In genomic region chr19:42127024-42127423, GRCm38 (mm10) we compare ENCODE assay signal across 18 mouse cellular contexts. TPM values are rescaled to one million over a fixed set of nuclear protein-coding genes. Genes with fewer than 3 reads are reported as not detected.
DNase-seq lines count a peak whose midpoint lies in the region; ATAC-seq and TF ChIP-seq lines count a peak whose summit lies in the region.
"Had no signal": no experiment of that assay in that cellular context is flagged by ENCODE, and none has a peak within 500 bp of the region (broad histone marks: within the 10 kb centered on the region; RNA-seq: fewer than 3 reads in every experiment).

No protein-coding gene starts in this region.

- no peak overlapping the region for H3K4me3 ChIP-seq in heart, embryonic 14.5 days (ENCODE audit: control insufficient read depth in 1 of 2, insufficient read depth in 1 of 2, low read depth in 1 of 2, low read length in 2 of 2)
- H3K4me3 ChIP-seq in heart, adult 2 months = no peak overlapping the region
- H3K4me3 ChIP-seq in E14TG2a.4 (replicated peaks; ENCODE audit: low read length) = peak overlapping the region; percentile 96
- H3K4me3 ChIP-seq in embryonic facial prominence, embryonic 14.5 days (ENCODE audit: low read depth, low read length) = no peak overlapping the region
- no peak overlapping the region for H3K4me3 ChIP-seq in thymus, adult 2 months (ENCODE audit: control insufficient read depth, insufficient read depth, low read length)
- H3K4me3 ChIP-seq: gastrocnemius, adult 2 months; heart, embryonic 10.5 days; neural tube, embryonic 13.5 days had no signal

- no peak for TF ChIP-seq EP300 in heart, adult 2 months (IDR thresholded peaks at IDR 0.05; ENCODE audit: insufficient read depth, low read depth, low read length)

- peaks cover 32% of the 10 kb centered on the region for H3K36me3 ChIP-seq in heart, embryonic 14.5 days (ENCODE audit: control insufficient read depth, insufficient read depth, low read length)
- no peaks in the 10 kb centered on the region for H3K36me3 ChIP-seq in heart, adult 2 months (ENCODE audit: control insufficient read depth, insufficient read depth, low read length)
- peaks cover 60% of the 10 kb centered on the region for H3K36me3 ChIP-seq in E14TG2a.4 (ENCODE audit: insufficient read depth, low read length)
- peaks cover 34% of the 10 kb centered on the region for H3K36me3 ChIP-seq in embryonic facial prominence, embryonic 14.5 days (ENCODE audit: control insufficient read depth, insufficient read depth, low read length)
- H3K36me3 ChIP-seq in thymus, adult 2 months (ENCODE audit: control insufficient read depth, insufficient read depth, low read length) = no peaks in the 10 kb centered on the region; the same call in 1 of the 2 replicates

- WGBS in heart, embryonic 14.5 days = 86% methylated on average over 5 of the region's 5 CpGs
- 90% methylated on average over 5 of the region's 5 CpGs for WGBS in heart, adult 2 months
- WGBS in embryonic facial prominence, embryonic 14.5 days = 83% methylated on average over 5 of the region's 5 CpGs
- WGBS in thymus, adult 2 months = 97% methylated on average over 5 of the region's 5 CpGs

- H3K4me2 ChIP-seq in heart, embryonic 14.5 days (ENCODE audit: low read length) = 0 out of 2 replicates have a peak overlapping the region, but pooled peaks have one; percentile 6
- H3K4me2 ChIP-seq in embryonic facial prominence, embryonic 14.5 days (ENCODE audit: low read depth, low read length) = peak overlapping the region; percentile 75; the same call in 1 of the 2 replicates

- H3K9ac ChIP-seq in heart, embryonic 14.5 days (ENCODE audit: low read length) = no peak overlapping the region
- H3K9ac ChIP-seq in heart, adult 2 months (ENCODE audit: low read depth, low read length) = no peak overlapping the region
- no peak overlapping the region for H3K9ac ChIP-seq in embryonic facial prominence, embryonic 14.5 days (ENCODE audit: low read depth, low read length)
- H3K9ac ChIP-seq: neural tube, embryonic 13.5 days had no signal

- ATAC-seq in heart, embryonic 14.5 days (ENCODE audit: insufficient number of reproducible peaks, insufficient read depth, low FRiP score, low read depth) = no peak
- no peak for ATAC-seq in embryonic facial prominence, embryonic 14.5 days (ENCODE audit: low read depth)
- ATAC-seq: forebrain, embryonic 16.5 days; hindbrain, postnatal 0 days had no signal

- no peaks in the 10 kb centered on the region for H3K9me3 ChIP-seq in heart, embryonic 14.5 days (ENCODE audit: control insufficient read depth, low read length)
- H3K9me3 ChIP-seq in E14TG2a.4 (ENCODE audit: low read length) = no peaks in the 10 kb centered on the region
- H3K9me3 ChIP-seq in embryonic facial prominence, embryonic 14.5 days (ENCODE audit: control insufficient read depth, low read length) = no peaks in the 10 kb centered on the region
- H3K9me3 ChIP-seq: heart, embryonic 10.5 days; neural tube, embryonic 13.5 days had no signal

- no peak overlapping the region for H3K27ac ChIP-seq in heart, embryonic 14.5 days (replicated peaks in 1 of 2; ENCODE audit: control insufficient read depth in 1 of 2, insufficient read depth in 1 of 2, low read depth in 2 of 2, low read length in 2 of 2)
- no peak overlapping the region for H3K27ac ChIP-seq in heart, adult 2 months
- no peak overlapping the region for H3K27ac ChIP-seq in embryonic facial prominence, embryonic 14.5 days (replicated peaks; ENCODE audit: low read depth, low read length)
- no peak overlapping the region for H3K27ac ChIP-seq in thymus, adult 2 months (ENCODE audit: control insufficient read depth, insufficient read depth, low read length)
- H3K27ac ChIP-seq: hindbrain, postnatal 0 days; neural tube, embryonic 13.5 days had no signal

- no peaks in the 10 kb centered on the region for H3K79me2 ChIP-seq in heart, adult 2 months (replicated peaks; ENCODE audit: control insufficient read depth, insufficient read depth, low read length)

- H3K4me1 ChIP-seq in heart, embryonic 14.5 days (ENCODE audit: control insufficient read depth in 2 of 2, insufficient read depth in 2 of 2, low read length in 2 of 2) = peaks cover 25 to 41% of the 10 kb centered on the region in 2 experiments
- H3K4me1 ChIP-seq in heart, adult 2 months (ENCODE audit: control insufficient read depth, insufficient read depth, low read length) = peaks cover 3% of the 10 kb centered on the region; the same call in 1 of the 2 replicates
- peaks cover 91% of the 10 kb centered on the region for H3K4me1 ChIP-seq in E14TG2a.4 (replicated peaks; ENCODE audit: low read depth, low read length)
- H3K4me1 ChIP-seq in embryonic facial prominence, embryonic 14.5 days (ENCODE audit: control insufficient read depth, insufficient read depth, low read length) = peaks cover 23% of the 10 kb centered on the region
- H3K4me1 ChIP-seq in thymus, adult 2 months (replicated peaks; ENCODE audit: control insufficient read depth, insufficient read depth, low read length) = peaks cover 17% of the 10 kb centered on the region

- DNase-seq in heart, adult 2 months = no peak
- DNase-seq in embryonic facial prominence, embryonic 14.5 days (ENCODE audit: low spot score) = no peak
- peak; percentile 63 for DNase-seq in lung, postnatal 36 days
- DNase-seq in thymus, adult 2 months = no peak
- no peak for DNase-seq in spleen, adult 12 weeks (ENCODE audit: low spot score)
- no peak for DNase-seq in gastrocnemius, postnatal 10 days
- DNase-seq: adrenal gland, postnatal 10 days; cerebellum, adult 8-10 months; gastrocnemius, adult 2 months; heart, postnatal 36 days; kidney, adult 9 months; spleen, adult 18-20 months had no signal

- no peak for TF ChIP-seq POLR2A in heart, adult 2 months (IDR thresholded peaks at IDR 0.05; ENCODE audit: insufficient read depth, low read depth, low read length)
- no peak for TF ChIP-seq POLR2A in thymus, adult 2 months (IDR thresholded peaks at IDR 0.05; ENCODE audit: control insufficient read depth, extremely low read depth, insufficient read depth, low read length, poor library complexity)

- no peak for TF ChIP-seq CTCF in heart, adult 2 months (IDR thresholded peaks at IDR 0.05)
- TF ChIP-seq CTCF in E14TG2a.4 (conservative IDR thresholded peaks at IDR 0.05; ENCODE audit: low read length) = no peak
- no peak for TF ChIP-seq CTCF in thymus, adult 2 months (IDR thresholded peaks at IDR 0.05; ENCODE audit: borderline replicate concordance, control insufficient read depth, extremely low read depth, insufficient read depth, low read length, poor library complexity)

- intact Hi-C loops in heart, adult 2 months (cut with DNase I) = loop anchor here (2.0 kb wide), 1 partner anchor 36 kb away; the partner anchor contains the start of gene Pi4k2a

- no peaks in the 10 kb centered on the region for H3K27me3 ChIP-seq in heart, embryonic 14.5 days (ENCODE audit: control insufficient read depth, insufficient read depth, low read length)
- no peaks in the 10 kb centered on the region for H3K27me3 ChIP-seq in heart, adult 2 months (ENCODE audit: control insufficient read depth, insufficient read depth, low read length)
- no peaks in the 10 kb centered on the region for H3K27me3 ChIP-seq in E14TG2a.4 (ENCODE audit: insufficient read depth, low read length)
- H3K27me3 ChIP-seq in embryonic facial prominence, embryonic 14.5 days (replicated peaks; ENCODE audit: control insufficient read depth, insufficient read depth, low read length) = no peaks in the 10 kb centered on the region
- H3K27me3 ChIP-seq in thymus, adult 2 months (ENCODE audit: control insufficient read depth, insufficient read depth, low read length) = no peaks in the 10 kb centered on the region

RNA-seq across cellular contexts. Expression of gene Avpi1, which starts 1.8 kb away (rescaled TPM):
- polyA plus RNA-seq in heart, embryonic 14.5 days (2014; fragmentation: Nextera tagmentation; extraction: Ambion mirVana) = 36.0 and 38.2 TPM in 2 replicates
- 10 to 100 TPM; 10.0 to 14.4 TPM for total RNA-seq in heart, adult 2 months (2021)
- 9.9 and 13.1 TPM in 2 replicates for polyA plus RNA-seq in heart, adult 2 months (2012; rRNA removed)
- polyA plus RNA-seq in embryonic facial prominence, embryonic 14.5 days (2014; fragmentation: Nextera tagmentation; extraction: Ambion mirVana) = 36.9 and 37.3 TPM in 2 replicates
- polyA plus RNA-seq in thymus, adult 2 months (2012; rRNA removed) = 13.0 and 15.9 TPM in 2 replicates
- 10 to 100 TPM in 1 of 2 experiments, 1 to 10 TPM in 1; 8.3 to 10.3 TPM for total RNA-seq in gastrocnemius, postnatal 10 days (2021)

RNA-seq across cellular contexts. Expression of gene Marveld1, which starts 20.2 kb away (rescaled TPM):
- 17.8 and 25.0 TPM in 2 replicates for polyA plus RNA-seq in heart, embryonic 14.5 days (2014; fragmentation: Nextera tagmentation; extraction: Ambion mirVana)
- total RNA-seq in heart, adult 2 months (2021) = 10 to 100 TPM; 21.1 to 21.9 TPM
- 55.0 and 61.4 TPM in 2 replicates for polyA plus RNA-seq in heart, adult 2 months (2012; rRNA removed)
- polyA plus RNA-seq in embryonic facial prominence, embryonic 14.5 days (2014; fragmentation: Nextera tagmentation; extraction: Ambion mirVana) = 19.4 and 21.0 TPM in 2 replicates
- polyA plus RNA-seq in thymus, adult 2 months (2012; rRNA removed) = 44.4 and 45.7 TPM in 2 replicates
- total RNA-seq in gastrocnemius, postnatal 10 days (2021) = 10 to 100 TPM; 16.9 to 23.5 TPM

RNA-seq across cellular contexts. Expression of gene Zfyve27, which starts 36.7 kb away (rescaled TPM):
- 14.7 and 15.7 TPM in 2 replicates for polyA plus RNA-seq in heart, embryonic 14.5 days (2014; fragmentation: Nextera tagmentation; extraction: Ambion mirVana)
- 10 to 100 TPM; 20.2 to 20.3 TPM for total RNA-seq in heart, adult 2 months (2021)
- polyA plus RNA-seq in heart, adult 2 months (2012; rRNA removed) = 27.6 and 33.6 TPM in 2 replicates
- 12.2 and 15.2 TPM in 2 replicates for polyA plus RNA-seq in embryonic facial prominence, embryonic 14.5 days (2014; fragmentation: Nextera tagmentation; extraction: Ambion mirVana)
- polyA plus RNA-seq in thymus, adult 2 months (2012; rRNA removed) = 89.7 and 96.4 TPM in 2 replicates
- total RNA-seq in gastrocnemius, postnatal 10 days (2021) = 10 to 100 TPM; 12.5 to 17.4 TPM

RNA-seq across cellular contexts. Expression of gene Pi4k2a, which starts 36.8 kb away (rescaled TPM):
- 19.2 and 20.2 TPM in 2 replicates for polyA plus RNA-seq in heart, embryonic 14.5 days (2014; fragmentation: Nextera tagmentation; extraction: Ambion mirVana)
- total RNA-seq in heart, adult 2 months (2021) = 10 to 100 TPM; 18.2 to 21.3 TPM
- polyA plus RNA-seq in heart, adult 2 months (2012; rRNA removed) = 15.1 and 21.4 TPM in 2 replicates
- polyA plus RNA-seq in embryonic facial prominence, embryonic 14.5 days (2014; fragmentation: Nextera tagmentation; extraction: Ambion mirVana) = 28.2 and 29.9 TPM in 2 replicates
- 36.8 and 42.2 TPM in 2 replicates for polyA plus RNA-seq in thymus, adult 2 months (2012; rRNA removed)
- 10 to 100 TPM; 13.3 to 14.7 TPM for total RNA-seq in gastrocnemius, postnatal 10 days (2021)

RNA-seq across cellular contexts. Expression of gene Morn4, which starts 40.9 kb away (rescaled TPM):
- polyA plus RNA-seq in heart, embryonic 14.5 days (2014; fragmentation: Nextera tagmentation; extraction: Ambion mirVana) = 14.0 and 15.6 TPM in 2 replicates
- 1 to 10 TPM; 2.3 to 2.5 TPM for total RNA-seq in heart, adult 2 months (2021)
- polyA plus RNA-seq in heart, adult 2 months (2012; rRNA removed) = 5.0 and 5.5 TPM in 2 replicates
- 20.1 and 21.5 TPM in 2 replicates for polyA plus RNA-seq in embryonic facial prominence, embryonic 14.5 days (2014; fragmentation: Nextera tagmentation; extraction: Ambion mirVana)
- polyA plus RNA-seq in thymus, adult 2 months (2012; rRNA removed) = 0.98 and 1.1 TPM in 2 replicates
- 1 to 10 TPM; 1.8 to 2.6 TPM for total RNA-seq in gastrocnemius, postnatal 10 days (2021)
